Mouse (Mus musculus) kidney, adult 2 months (tissue): ENCODE data around the gene Erg.

Source experiments
- CTCF ChIP-seq: fragments of 200-500 bp; conservative IDR thresholded peaks from 2 replicates; pipeline ENCODE4 v1.5.1; 2011; ENCODE audit warnings: low read depth, mild to moderate bottlenecking, control low read depth, low read length, moderate library complexity, mixed read lengths; ENCODE audit not compliant: insufficient read depth, insufficient read length
- POLR2A ChIP-seq: fragments of 200-500 bp; IDR thresholded peaks from one replicate; pipeline ENCODE4 v1.6.1; 2011; ENCODE audit warnings: low read depth, low read length, control low read depth

DNA sequence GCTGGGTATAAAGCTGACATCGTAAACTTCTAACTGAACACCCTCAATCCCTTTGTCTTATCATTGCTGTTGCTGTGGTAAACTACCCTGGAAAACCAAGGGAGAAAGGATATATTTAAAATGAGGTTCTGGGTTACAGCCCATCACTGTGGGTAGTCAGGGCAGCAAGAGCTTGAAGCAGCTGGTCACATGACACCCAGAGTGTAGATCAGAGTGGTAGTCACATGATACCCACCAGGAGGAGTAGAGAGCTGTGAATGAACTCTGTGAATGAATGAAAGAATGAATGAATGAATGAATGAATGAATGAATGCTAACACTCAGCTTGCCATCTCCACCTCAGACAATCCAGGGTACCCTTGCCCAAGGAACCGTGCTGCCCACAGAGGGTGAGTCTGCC lies 28.1 kb upstream of the Erg start:
- TF ChIP-seq POLR2A (no peak), CTCF (no peak)
